ENCODE assay signal across 16 mouse cellular contexts in the genomic region with DNA sequence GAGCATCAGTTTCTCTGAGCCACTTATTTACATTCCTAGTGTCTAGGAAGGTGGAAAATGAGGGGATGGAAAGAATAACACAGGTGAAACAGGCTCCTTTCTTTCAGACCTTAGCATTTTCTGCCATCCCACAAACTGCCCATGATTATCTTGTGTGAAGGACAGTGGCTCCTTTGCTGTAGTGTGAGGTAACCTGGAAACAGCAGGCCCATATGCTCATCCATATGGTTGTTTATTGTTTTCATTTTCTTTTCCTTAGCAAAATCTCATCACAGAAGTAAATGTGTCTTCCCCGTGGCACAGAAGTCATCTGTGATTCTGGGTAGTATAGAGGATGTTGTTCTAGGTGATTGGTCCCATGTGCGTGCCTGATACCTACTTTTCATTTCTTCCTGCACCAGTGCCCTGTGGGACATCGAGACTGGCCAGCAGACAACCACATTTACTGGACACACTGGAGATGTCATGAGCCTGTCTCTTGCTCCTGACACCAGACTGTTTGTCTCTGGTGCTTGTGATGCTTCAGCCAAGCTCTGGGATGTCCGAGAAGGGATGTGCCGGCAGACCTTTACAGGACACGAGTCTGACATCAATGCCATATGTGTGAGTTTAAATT. TPM values are rescaled to one million over a fixed set of nuclear protein-coding genes. Genes with fewer than 3 reads are reported as not detected.
A peak's percentile ranks its signal among the peaks of the same experiment; 100 is the strongest.
DNase-seq lines count a peak whose midpoint lies in the region; TF ChIP-seq lines count a peak whose summit lies in the region.
"Had no signal": no experiment of that assay in that cellular context is flagged by ENCODE, and none has a peak within 500 bp of the region (broad histone marks: within the 10 kb centered on the region; RNA-seq: fewer than 3 reads in every experiment).

No protein-coding gene starts in this region.

- DNase-seq in gastrocnemius, adult 2 months = no peak
- DNase-seq in gastrocnemius, adult 18-20 months (ENCODE audit: low spot score) = no peak
- DNase-seq in cerebellum, adult 18-20 months = peak; percentile 52 to 57
- peak; percentile 67 for DNase-seq in cerebellum, adult 9-11 months
- no peak for DNase-seq in left cerebral cortex, postnatal 36 days (ENCODE audit: low spot score in 2 of 2)
- no peak for DNase-seq in left cerebral cortex, postnatal 10 days (ENCODE audit: extremely low spot score in 1 of 2, low spot score in 2 of 2)
- DNase-seq in forebrain, embryonic 10.5 days (ENCODE audit: extremely low spot score, low spot score) = no peak
- DNase-seq: adrenal gland, adult 2 months; adrenal gland, postnatal 25 days; gastrocnemius, postnatal 25 days; heart, postnatal 4 days had no signal

- H3K4me1 ChIP-seq in forebrain, embryonic 10.5 days = no peaks in the 10 kb centered on the region
- H3K4me1 ChIP-seq: embryonic facial prominence, embryonic 10.5 days; heart, embryonic 13.5 days; hindbrain, embryonic 12.5 days had no signal

- H3K4me3 ChIP-seq in gastrocnemius, adult 2 months = no peak overlapping the region
- no peak overlapping the region for H3K4me3 ChIP-seq in forebrain, embryonic 10.5 days
- H3K4me3 ChIP-seq: embryonic facial prominence, embryonic 10.5 days; heart, embryonic 13.5 days; hindbrain, embryonic 12.5 days had no signal

- H3K36me3 ChIP-seq in forebrain, embryonic 10.5 days (replicated peaks) = peaks cover 99% of the 10 kb centered on the region

- 93% methylated on average over 6 of the region's 6 CpGs for WGBS in forebrain, embryonic 10.5 days

- intact Hi-C loops in gastrocnemius, adult 2 months (cut with DNase I) = no loop called here
- intact Hi-C loops in left cerebral cortex, postnatal 36 days (cut with DNase I) = no loop called here
- intact Hi-C loops in left cerebral cortex, postnatal 10 days (cut with DNase I) = no loop called here

- no peaks in the 10 kb centered on the region for H3K9me3 ChIP-seq in forebrain, embryonic 10.5 days
- H3K9me3 ChIP-seq: embryonic facial prominence, embryonic 10.5 days; heart, embryonic 13.5 days; hindbrain, embryonic 12.5 days had no signal

- H3K27ac ChIP-seq in gastrocnemius, adult 2 months = peak overlapping the region; percentile 46; the same call in 1 of the 2 replicates
- no peak overlapping the region for H3K27ac ChIP-seq in forebrain, embryonic 10.5 days
- H3K27ac ChIP-seq: embryonic facial prominence, embryonic 10.5 days; heart, embryonic 13.5 days; hindbrain, embryonic 12.5 days had no signal

- TF ChIP-seq CTCF in gastrocnemius, adult 2 months (IDR thresholded peaks at IDR 0.05) = no peak

- H3K27me3 ChIP-seq in forebrain, embryonic 10.5 days (ENCODE audit: poor library complexity, severe bottlenecking) = no peaks in the 10 kb centered on the region
- H3K27me3 ChIP-seq: CH12.LX; heart, embryonic 13.5 days; hindbrain, embryonic 12.5 days; Patski had no signal

RNA-seq across cellular contexts. Expression of a gene that starts 9.2 kb away (rescaled TPM):
- total RNA-seq in gastrocnemius, adult 2 months (2021) = 10 to 100 TPM; 16.4 to 21.5 TPM
- total RNA-seq in gastrocnemius, adult 18-20 months (2021) = 10 to 100 TPM; 16.7 to 22.6 TPM
- 10 to 100 TPM; 56.0 to 59.6 TPM for total RNA-seq in left cerebral cortex, postnatal 36 days (2021)
- 10 to 100 TPM; 47.9 TPM for total RNA-seq in left cerebral cortex, postnatal 10 days (2021)
- polyA plus RNA-seq in forebrain, embryonic 10.5 days (2016; fragmentation: Nextera tagmentation; extraction: Ambion mirVana) = 118 and 122 TPM in 2 replicates

RNA-seq across cellular contexts. Expression of a gene that starts 48.2 kb away (rescaled TPM):
- total RNA-seq in gastrocnemius, adult 2 months (2021) = 1 to 10 TPM; 3.3 to 5.7 TPM
- 1 to 10 TPM; 3.8 to 4.4 TPM for total RNA-seq in gastrocnemius, adult 18-20 months (2021)
- total RNA-seq in left cerebral cortex, postnatal 36 days (2021) = 10 to 100 TPM; 49.6 to 52.6 TPM
- total RNA-seq in left cerebral cortex, postnatal 10 days (2021) = 10 to 100 TPM; 44.1 to 45.2 TPM
- polyA plus RNA-seq in forebrain, embryonic 10.5 days (2016; fragmentation: Nextera tagmentation; extraction: Ambion mirVana) = 10.7 and 12.9 TPM in 2 replicates

Comparison
In these comparisons a context has a peak if more than half of its experiments do, and no peak if none do; other contexts are left out.
1. DNase-seq: peak in cerebellum, adult 18-20 months (2 of 2) and cerebellum, adult 9-11 months (single experiment); none in gastrocnemius, adult 2 months (single experiment), gastrocnemius, adult 18-20 months (single experiment), left cerebral cortex, postnatal 36 days (0 of 2), left cerebral cortex, postnatal 10 days (0 of 2) and forebrain, embryonic 10.5 days (single experiment).
2. RNA of a gene that starts 48.2 kb away (total RNA-seq): 49.6 to 52.6 TPM in left cerebral cortex, postnatal 36 days and 44.1 to 45.2 TPM in left cerebral cortex, postnatal 10 days; 3.3 to 5.7 TPM in gastrocnemius, adult 2 months and 3.8 to 4.4 TPM in gastrocnemius, adult 18-20 months; every median in the first group is over 4 times any median in the second.